Mouse (Mus musculus): ENCODE results near the gene Tcf3. TPM values are rescaled to one million over a fixed set of nuclear protein-coding genes. Genes with fewer than 3 reads are reported as not detected.
A peak's percentile ranks its signal among the peaks of the same experiment; 100 is the strongest.

Tcf3 gene
- polyA plus RNA-seq, 1 experiment: 78.2 TPM

GRCm38 (mm10) chr10:80435764-80436163, 2.3 kb upstream of the Tcf3 start:
- Histone ChIP-seq H3K36me3 (ENCODE audit: control insufficient read depth, insufficient read depth, low read length, poor library complexity, severe bottlenecking) (no peaks in the 10 kb centered on the region), H3K27me3 (ENCODE audit: control insufficient read depth, insufficient read depth, low read length, poor library complexity, severe bottlenecking) (no peaks in the 10 kb centered on the region), H3K27ac (ENCODE audit: insufficient read depth, low read length) (0 out of 2 replicates have a peak overlapping the region, but pooled peaks have one; percentile 2), H3K4me1 (ENCODE audit: control insufficient read depth, insufficient read depth, low read length) (peaks cover 3% of the 10 kb centered on the region), H3K9ac (ENCODE audit: low read depth, poor library complexity, severe bottlenecking) (no peak overlapping the region), H3K4me3 (ENCODE audit: low read depth, low read length) (no peak overlapping the region), H3K9me3 (replicated peaks; ENCODE audit: control insufficient read depth, insufficient read depth, low read length, poor library complexity, severe bottlenecking) (no peaks in the 10 kb centered on the region)
- TF ChIP-seq EP300 (IDR thresholded peaks at IDR 0.05; ENCODE audit: insufficient read depth, low read depth, low read length) (no peak), POLR2A (IDR thresholded peaks at IDR 0.05; ENCODE audit: insufficient read depth, low read length) (no peak), CTCF (IDR thresholded peaks at IDR 0.05; ENCODE audit: low read depth, low read length) (no peak)

GRCm38 (mm10) chr10:80434823-80435222, 1.4 kb upstream of the Tcf3 start:
- H3K27me3 ChIP-seq (ENCODE audit: control insufficient read depth, insufficient read depth, low read length, poor library complexity, severe bottlenecking): no peaks in the 10 kb centered on the region
- peak overlapping the region; percentile 47; the same call in 1 of the 2 replicates for H3K9ac ChIP-seq (ENCODE audit: low read depth, poor library complexity, severe bottlenecking)
- H3K4me1 ChIP-seq (ENCODE audit: control insufficient read depth, insufficient read depth, low read length): peaks cover 3% of the 10 kb centered on the region
- H3K36me3 ChIP-seq (ENCODE audit: control insufficient read depth, insufficient read depth, low read length, poor library complexity, severe bottlenecking): peaks cover 1% of the 10 kb centered on the region; the same call in 1 of the 2 replicates
- H3K27ac ChIP-seq (ENCODE audit: insufficient read depth, low read length): no peak overlapping the region; the same call in 1 of the 2 replicates
- H3K4me3 ChIP-seq (ENCODE audit: low read depth, low read length): peak overlapping the region; percentile 5; the same call in 1 of the 2 replicates
- no peaks in the 10 kb centered on the region for H3K9me3 ChIP-seq (replicated peaks; ENCODE audit: control insufficient read depth, insufficient read depth, low read length, poor library complexity, severe bottlenecking)
- no peak for TF ChIP-seq POLR2A (IDR thresholded peaks at IDR 0.05; ENCODE audit: insufficient read depth, low read length)
- no peak for TF ChIP-seq EP300 (IDR thresholded peaks at IDR 0.05; ENCODE audit: insufficient read depth, low read depth, low read length)
- TF ChIP-seq CTCF (IDR thresholded peaks at IDR 0.05; ENCODE audit: low read depth, low read length): no peak

- peak overlapping the region; percentile 47; the same call in 1 of the 2 replicates for H3K9ac ChIP-seq (ENCODE audit: low read depth, poor library complexity, severe bottlenecking)
Observed at GRCm38 (mm10) chr10:80434233-80434592, 766 bp upstream of the Tcf3 start.

GRCm38 (mm10) chr10:80432936-80433512, 423 bp downstream of the Tcf3 start:
- peaks cover 3% of the 10 kb centered on the region for H3K4me1 ChIP-seq (ENCODE audit: control insufficient read depth, insufficient read depth, low read length)
- H3K27ac ChIP-seq (ENCODE audit: insufficient read depth, low read length): no peak overlapping the region
- H3K36me3 ChIP-seq (ENCODE audit: control insufficient read depth, insufficient read depth, low read length, poor library complexity, severe bottlenecking): peaks cover 9% of the 10 kb centered on the region
- H3K27me3 ChIP-seq (ENCODE audit: control insufficient read depth, insufficient read depth, low read length, poor library complexity, severe bottlenecking): no peaks in the 10 kb centered on the region
- peak overlapping the region; percentile 96 for H3K9ac ChIP-seq (ENCODE audit: low read depth, poor library complexity, severe bottlenecking)
- TF ChIP-seq POLR2A (IDR thresholded peaks at IDR 0.05; ENCODE audit: insufficient read depth, low read length) (no peak), CTCF (IDR thresholded peaks at IDR 0.05; ENCODE audit: low read depth, low read length) (no peak)
- no peaks in the 10 kb centered on the region for H3K9me3 ChIP-seq (replicated peaks; ENCODE audit: control insufficient read depth, insufficient read depth, low read length, poor library complexity, severe bottlenecking)
- H3K4me3 ChIP-seq (ENCODE audit: low read depth, low read length): peak overlapping the region; percentile 94

More at GRCm38 (mm10) chr10:80434233-80434592, 766 bp upstream of the Tcf3 start:
- Histone ChIP-seq H3K4me3 (ENCODE audit: low read depth, low read length) (peak overlapping the region; percentile 47), H3K4me1 (ENCODE audit: control insufficient read depth, insufficient read depth, low read length) (peaks cover 3% of the 10 kb centered on the region), H3K27me3 (ENCODE audit: control insufficient read depth, insufficient read depth, low read length, poor library complexity, severe bottlenecking) (no peaks in the 10 kb centered on the region), H3K9me3 (replicated peaks; ENCODE audit: control insufficient read depth, insufficient read depth, low read length, poor library complexity, severe bottlenecking) (no peaks in the 10 kb centered on the region), H3K36me3 (ENCODE audit: control insufficient read depth, insufficient read depth, low read length, poor library complexity, severe bottlenecking) (peaks cover 5% of the 10 kb centered on the region; the same call in 1 of the 2 replicates), H3K27ac (ENCODE audit: insufficient read depth, low read length) (no peak overlapping the region)
- TF ChIP-seq EP300 (IDR thresholded peaks at IDR 0.05; ENCODE audit: insufficient read depth, low read depth, low read length): no peak
- TF ChIP-seq POLR2A (IDR thresholded peaks at IDR 0.05; ENCODE audit: insufficient read depth, low read length): no peak
- no peak for TF ChIP-seq CTCF (IDR thresholded peaks at IDR 0.05; ENCODE audit: low read depth, low read length)

GRCm38 (mm10) chr10:80432387-80432785, 1.1 kb downstream of the Tcf3 start:
- peak overlapping the region; percentile 96 for H3K9ac ChIP-seq (ENCODE audit: low read depth, poor library complexity, severe bottlenecking)
- no peaks in the 10 kb centered on the region for H3K9me3 ChIP-seq (replicated peaks; ENCODE audit: control insufficient read depth, insufficient read depth, low read length, poor library complexity, severe bottlenecking)
- H3K27me3 ChIP-seq (ENCODE audit: control insufficient read depth, insufficient read depth, low read length, poor library complexity, severe bottlenecking): no peaks in the 10 kb centered on the region
- H3K27ac ChIP-seq (ENCODE audit: insufficient read depth, low read length): no peak overlapping the region
- peak overlapping the region; percentile 94 for H3K4me3 ChIP-seq (ENCODE audit: low read depth, low read length)
- H3K4me1 ChIP-seq (ENCODE audit: control insufficient read depth, insufficient read depth, low read length): peaks cover 3% of the 10 kb centered on the region
- TF ChIP-seq CTCF (IDR thresholded peaks at IDR 0.05; ENCODE audit: low read depth, low read length): no peak
- no peak for TF ChIP-seq EP300 (IDR thresholded peaks at IDR 0.05; ENCODE audit: insufficient read depth, low read depth, low read length)
- no peak for TF ChIP-seq POLR2A (IDR thresholded peaks at IDR 0.05; ENCODE audit: insufficient read depth, low read length)
- H3K36me3 ChIP-seq (ENCODE audit: control insufficient read depth, insufficient read depth, low read length, poor library complexity, severe bottlenecking): peaks cover 13% of the 10 kb centered on the region

GRCm38 (mm10) chr10:80431570-80432386, 1.7 kb downstream of the Tcf3 start:
- H3K9ac ChIP-seq (ENCODE audit: low read depth, poor library complexity, severe bottlenecking): peak overlapping the region; percentile 96
- H3K4me1 ChIP-seq (ENCODE audit: control insufficient read depth, insufficient read depth, low read length): peaks cover 3% of the 10 kb centered on the region
- H3K9me3 ChIP-seq (replicated peaks; ENCODE audit: control insufficient read depth, insufficient read depth, low read length, poor library complexity, severe bottlenecking): no peaks in the 10 kb centered on the region
- no peak overlapping the region for H3K27ac ChIP-seq (ENCODE audit: insufficient read depth, low read length)
- H3K4me3 ChIP-seq (ENCODE audit: low read depth, low read length): peak overlapping the region; percentile 94
- no peaks in the 10 kb centered on the region for H3K27me3 ChIP-seq (ENCODE audit: control insufficient read depth, insufficient read depth, low read length, poor library complexity, severe bottlenecking)
- TF ChIP-seq CTCF (IDR thresholded peaks at IDR 0.05; ENCODE audit: low read depth, low read length) (no peak), EP300 (IDR thresholded peaks at IDR 0.05; ENCODE audit: insufficient read depth, low read depth, low read length) (no peak), POLR2A (IDR thresholded peaks at IDR 0.05; ENCODE audit: insufficient read depth, low read length) (no peak)
- peaks cover 19% of the 10 kb centered on the region for H3K36me3 ChIP-seq (ENCODE audit: control insufficient read depth, insufficient read depth, low read length, poor library complexity, severe bottlenecking)

Measured in ES-Bruce4 (cell line).